Mouse (Mus musculus) cerebellum, adult 2 months (tissue): Measurements from ENCODE around the gene Synpo2. TPM values are rescaled to one million over a fixed set of nuclear protein-coding genes. Genes with fewer than 3 reads are reported as not detected.

ENCODE experiments used
- DNase-seq, 2 experiments: peaks; one replicate each; pipeline ENCODE4 v3.0.0; 2021
- H3K27ac ChIP-seq: fragments of 200-500 bp; 2 replicates; pipeline ENCODE4 v1.5.1; 2012; ENCODE audit warnings: low read length, control low read depth, inconsistent platforms; ENCODE audit not compliant: insufficient read depth
- H3K27me3 ChIP-seq: fragments of 200-500 bp; 2 replicates; pipeline ENCODE4 v1.6.1; 2012; ENCODE audit warnings: inconsistent platforms, mild to moderate bottlenecking, low read length, moderate library complexity; ENCODE audit not compliant: control insufficient read depth, insufficient read depth
- H3K4me1 ChIP-seq: fragments of 200-500 bp; 2 replicates; pipeline ENCODE4 v1.6.1; 2011; ENCODE audit warnings: low read length; ENCODE audit not compliant: control insufficient read depth, insufficient read depth
- H3K4me3 ChIP-seq: fragments of 200-500 bp; replicated peaks from 2 replicates; pipeline ENCODE3; 2011; ENCODE audit warnings: mild to moderate bottlenecking, low read depth, low read length, control low read depth; ENCODE audit not compliant: insufficient read depth
- CTCF ChIP-seq: fragments of 200-500 bp; IDR thresholded peaks from 2 replicates; pipeline ENCODE4 v1.5.1; 2011; ENCODE audit warnings: low read depth, mild to moderate bottlenecking, control low read depth, low read length, moderate library complexity, borderline replicate concordance; ENCODE audit not compliant: insufficient read depth
- POLR2A ChIP-seq: fragments of 200-500 bp; IDR thresholded peaks from 2 replicates; pipeline ENCODE4 v1.6.1; 2011; ENCODE audit warnings: low read length, control low read depth, borderline replicate concordance; ENCODE audit not compliant: insufficient read depth
- WGBS: fragments of 180-500 bp; shearing (Covaris S2); methylation state at CpG from one replicate; pipeline ENCODE4 v1.1.7; 2018; 5-methylcytosine and 5-hydroxymethylcytosine counted together
- polyA plus RNA-seq: library from polyadenylated mRNA; depleted of rRNA; stranded (reverse); fragments of >200 nt; gene quantifications from 2 replicates; pipeline ENCODE4 v1.2.3, GENCODE M21; 2012

The Synpo2 gene
- polyA plus RNA-seq, 1 experiment: 2.9 TPM

GRCm38 (mm10) chr3:123093640-123094361 is 142.1 kb downstream of the Synpo2 start:
- no peaks in the 10 kb centered on the region for H3K27me3 ChIP-seq
- DNase-seq: no peak
- H3K4me3 ChIP-seq: no peak overlapping the region
- WGBS: 86% methylated on average over 10 of the region's 11 CpGs
- H3K27ac ChIP-seq: no peak overlapping the region
- no peak for TF ChIP-seq POLR2A
- no peak for TF ChIP-seq CTCF
- H3K4me1 ChIP-seq: no peaks in the 10 kb centered on the region

- TF ChIP-seq CTCF: no peak
- no peak for TF ChIP-seq POLR2A
- Histone ChIP-seq H3K4me3 (no peak overlapping the region), H3K27me3 (no peaks in the 10 kb centered on the region), H3K4me1 (no peaks in the 10 kb centered on the region), H3K27ac (no peak overlapping the region)
- no peak for DNase-seq
- 58% methylated on average over 12 of the region's 12 CpGs for WGBS
Observed at GRCm38 (mm10) chr3:123092913-123093639, 142.9 kb downstream of the Synpo2 start.

- H3K27ac ChIP-seq: no peak overlapping the region
- 23% methylated on average over 6 of the region's 6 CpGs for WGBS
- H3K4me1 ChIP-seq: no peaks in the 10 kb centered on the region
- no peak for TF ChIP-seq CTCF
- no peak for TF ChIP-seq POLR2A
- peak in 1 of 2 experiments; percentile 14 for DNase-seq
- H3K27me3 ChIP-seq: no peaks in the 10 kb centered on the region
- no peak overlapping the region for H3K4me3 ChIP-seq
Observed at GRCm38 (mm10) chr3:123092442-123092841, 143.5 kb downstream of the Synpo2 start.

- no peak for DNase-seq
- WGBS: 85% methylated on average over 11 of the region's 11 CpGs
- Histone ChIP-seq H3K4me1 (no peaks in the 10 kb centered on the region), H3K4me3 (no peak overlapping the region), H3K27ac (no peak overlapping the region), H3K27me3 (no peaks in the 10 kb centered on the region)
- TF ChIP-seq POLR2A (no peak), CTCF (no peak)
Observed at GRCm38 (mm10) chr3:123089297-123090020, 146.5 kb downstream of the Synpo2 start.

GRCm38 (mm10) chr3:123088284-123088683 is 147.7 kb downstream of the Synpo2 start:
- no peak for TF ChIP-seq CTCF
- TF ChIP-seq POLR2A: no peak
- 90% methylated on average over 5 of the region's 5 CpGs for WGBS

GRCm38 (mm10) chr3:123085871-123086501 is 150.0 kb downstream of the Synpo2 start:
- Histone ChIP-seq H3K4me1 (no peaks in the 10 kb centered on the region), H3K27ac (no peak overlapping the region), H3K4me3 (no peak overlapping the region), H3K27me3 (no peaks in the 10 kb centered on the region)
- TF ChIP-seq CTCF (no peak), POLR2A (no peak)
- no peak for DNase-seq
- 22% methylated on average over 16 of the region's 16 CpGs for WGBS

More at GRCm38 (mm10) chr3:123088284-123088683, 147.7 kb downstream of the Synpo2 start:
- Histone ChIP-seq H3K4me3 (no peak overlapping the region), H3K27ac (no peak overlapping the region), H3K4me1 (no peaks in the 10 kb centered on the region), H3K27me3 (no peaks in the 10 kb centered on the region)
- DNase-seq: no peak

- 91% methylated on average over 3 of the region's 3 CpGs for WGBS
- DNase-seq: no peak
- no peak overlapping the region for H3K27ac ChIP-seq
- no peaks in the 10 kb centered on the region for H3K27me3 ChIP-seq
- H3K4me3 ChIP-seq: no peak overlapping the region
- TF ChIP-seq CTCF: no peak
- TF ChIP-seq POLR2A: no peak
- H3K4me1 ChIP-seq: no peaks in the 10 kb centered on the region
Observed at GRCm38 (mm10) chr3:123081665-123082064, 154.3 kb downstream of the Synpo2 start.
